Mouse (Mus musculus) liver, embryonic 11.5 days (tissue): ENCODE data around the gene Rab5b. TPM values are rescaled to one million over a fixed set of nuclear protein-coding genes. Genes with fewer than 3 reads are reported as not detected.

Source experiments
- ATAC-seq: fragments of 200-750 bp; cut with Nextera tagmentation; replicated peaks from 2 replicates; pipeline ENCODE4 v1.8.0; 2017; ENCODE audit warnings: moderate number of reproducible peaks, mild to moderate bottlenecking, moderate TSS enrichment, moderate library complexity; ENCODE audit not compliant: low FRiP score
- DNase-seq: peaks from one replicate; pipeline ENCODE4 v3.0.0-alpha.2; 2017; ENCODE audit warnings: low spot score
- H3K27ac ChIP-seq: fragments of 300-500 bp; sonication (generic); 2 replicates; pipeline ENCODE4 v1.5.1; 2014; ENCODE audit warnings: mild to moderate bottlenecking, low read depth, low read length, control low read depth
- H3K27me3 ChIP-seq: fragments of 300-500 bp; sonication (generic); replicated peaks from 2 replicates; pipeline ENCODE4 v1.6.1; 2014; ENCODE audit warnings: low read length, mixed read lengths; ENCODE audit not compliant: control insufficient read depth, insufficient read depth
- H3K36me3 ChIP-seq: fragments of 300-500 bp; sonication (generic); 2 replicates; pipeline ENCODE4 v1.6.1; 2014; ENCODE audit warnings: mild to moderate bottlenecking, low read length, moderate library complexity, mixed read lengths; ENCODE audit not compliant: control insufficient read depth, insufficient read depth
- H3K4me1 ChIP-seq: fragments of 300-500 bp; sonication (generic); replicated peaks from 2 replicates; pipeline ENCODE4 v1.6.1; 2014; ENCODE audit warnings: low read length, mixed read lengths; ENCODE audit not compliant: control insufficient read depth, insufficient read depth
- H3K4me2 ChIP-seq: fragments of 300-500 bp; sonication (generic); 2 replicates; pipeline ENCODE4 v1.6.1; 2014; ENCODE audit warnings: mild to moderate bottlenecking, control low read depth, moderate library complexity
- H3K4me3 ChIP-seq: fragments of 300-500 bp; sonication (generic); 2 replicates; pipeline ENCODE4 v1.5.1; 2014; ENCODE audit warnings: low read depth, low read length, control low read depth
- H3K9ac ChIP-seq: fragments of 300-500 bp; sonication (generic); 2 replicates; pipeline ENCODE4 v1.6.1; 2014; ENCODE audit warnings: low read depth, low read length, control low read depth
- H3K9me3 ChIP-seq: fragments of 300-500 bp; sonication (generic); 2 replicates; pipeline ENCODE4 v1.6.1; 2016; ENCODE audit warnings: low read length, inconsistent platforms, mixed read lengths; ENCODE audit not compliant: control insufficient read depth
- WGBS: fragments of 180-500 bp; shearing (Covaris S2); extraction: QIAGEN DNeasy Blood & Tissue Kit; methylation state at CpG from one replicate; pipeline ENCODE4 v1.1.7; 2014; 5-methylcytosine and 5-hydroxymethylcytosine counted together
- polyA plus RNA-seq: library from polyadenylated mRNA; unstranded; fragments of >200 nt; fragmentation: Nextera tagmentation; extraction: Ambion mirVana; gene quantifications from 2 replicates; pipeline ENCODE4 v1.2.1, GENCODE M21; 2014

Rab5b gene
- polyA plus RNA-seq, 1 experiment from 2014 or later = 47.1 TPM

DNA sequence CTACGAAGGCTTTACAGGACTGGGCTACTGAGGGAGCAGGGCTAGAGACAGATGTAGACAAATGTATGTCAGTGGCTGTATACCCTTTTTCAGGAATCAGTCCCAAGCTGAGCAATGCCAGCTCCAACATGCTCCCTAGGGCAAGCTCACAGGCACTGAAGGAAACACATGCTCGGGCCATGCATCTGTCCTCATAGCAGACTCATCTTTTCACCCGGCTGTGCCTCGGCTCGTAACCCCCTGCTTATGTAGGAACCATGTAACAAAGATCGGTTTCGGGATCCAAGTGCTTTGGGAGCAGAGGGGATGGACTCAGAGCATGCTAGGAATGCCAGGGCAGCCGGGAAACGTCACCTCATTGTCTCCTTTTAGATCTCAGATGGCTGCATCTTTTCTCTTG is 36.6 kb downstream of the Rab5b start:
- Histone ChIP-seq H3K9me3 (no peaks in the 10 kb centered on the region), H3K27me3 (no peaks in the 10 kb centered on the region), H3K4me1 (peaks cover 8% of the 10 kb centered on the region; the same call in 1 of the 2 replicates), H3K9ac (no peak overlapping the region), H3K4me3 (no peak overlapping the region), H3K4me2 (no peak overlapping the region), H3K27ac (no peak overlapping the region), H3K36me3 (no peaks in the 10 kb centered on the region)
- ATAC-seq (no peak), DNase-seq (no peak)
- WGBS = 58% methylated on average over 9 of the region's 9 CpGs

DNA sequence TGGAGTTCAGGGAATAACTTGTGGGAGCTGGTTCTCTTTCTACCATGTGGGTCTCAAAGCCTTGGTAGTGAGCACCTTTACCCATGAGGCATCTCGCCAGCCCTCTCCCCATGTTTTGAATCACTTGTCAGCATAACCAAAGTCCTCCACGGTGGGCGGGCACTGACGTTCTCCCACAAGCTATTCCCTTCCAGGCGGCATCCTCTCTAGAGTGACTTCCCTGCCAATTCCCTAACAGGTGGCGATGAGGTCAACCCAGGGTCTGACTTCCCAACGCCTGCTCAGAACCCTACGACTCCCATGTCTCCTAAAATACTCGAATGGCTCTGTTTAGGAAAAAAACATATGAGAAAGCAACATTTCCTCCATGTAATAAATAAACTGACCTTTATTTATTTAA is 38.2 kb downstream of the Rab5b start:
- ATAC-seq (no peak), DNase-seq (no peak)
- peaks cover 4% of the 10 kb centered on the region; the same call in 1 of the 2 replicates for H3K4me1 ChIP-seq
- no peaks in the 10 kb centered on the region for H3K36me3 ChIP-seq
- H3K9ac ChIP-seq = no peak overlapping the region
- no peaks in the 10 kb centered on the region for H3K27me3 ChIP-seq
- H3K9me3 ChIP-seq = no peaks in the 10 kb centered on the region
- 55% methylated on average over 9 of the region's 9 CpGs for WGBS
- H3K4me3 ChIP-seq = no peak overlapping the region
- H3K27ac ChIP-seq = no peak overlapping the region
- no peak overlapping the region for H3K4me2 ChIP-seq

GRCm38 (mm10) chr10:128656731-128657130 is 39.3 kb downstream of the Rab5b start:
- 84% methylated on average over 1 of the region's 1 CpGs for WGBS

DNA sequence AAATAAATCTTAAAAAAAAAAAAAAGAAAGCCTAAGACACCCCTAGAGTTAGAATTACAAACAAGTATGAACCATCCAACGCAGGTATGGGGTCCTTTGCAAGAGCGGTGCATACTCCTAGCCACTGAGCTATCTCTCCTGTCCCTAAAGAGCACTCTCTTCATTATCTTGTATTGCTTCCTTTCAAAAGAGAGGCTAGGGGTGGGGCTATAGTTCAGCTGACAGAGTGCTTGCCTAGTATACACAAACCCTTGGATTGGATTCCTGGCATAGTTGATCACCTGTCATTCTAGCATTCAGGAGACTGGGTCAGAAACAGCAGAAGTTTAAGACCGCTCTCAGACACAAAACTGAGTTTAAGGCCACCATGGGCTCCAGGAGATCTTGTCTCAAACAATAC is 40.8 kb downstream of the Rab5b start:
- Histone ChIP-seq H3K9me3 (no peaks in the 10 kb centered on the region), H3K27ac (no peak overlapping the region), H3K36me3 (no peaks in the 10 kb centered on the region), H3K4me2 (no peak overlapping the region), H3K9ac (no peak overlapping the region), H3K27me3 (no peaks in the 10 kb centered on the region), H3K4me1 (peaks cover 4% of the 10 kb centered on the region; the same call in 1 of the 2 replicates), H3K4me3 (no peak overlapping the region)
- 52% methylated on average over 3 of the region's 3 CpGs for WGBS
- DNase-seq (no peak), ATAC-seq (peak; percentile 71)

More at GRCm38 (mm10) chr10:128656731-128657130, 39.3 kb downstream of the Rab5b start:
- no peaks in the 10 kb centered on the region for H3K9me3 ChIP-seq
- no peaks in the 10 kb centered on the region for H3K36me3 ChIP-seq
- DNase-seq (no peak), ATAC-seq (no peak)
- no peaks in the 10 kb centered on the region for H3K27me3 ChIP-seq
- peaks cover 4% of the 10 kb centered on the region; the same call in 1 of the 2 replicates for H3K4me1 ChIP-seq
- no peak overlapping the region for H3K4me2 ChIP-seq
- H3K4me3 ChIP-seq = no peak overlapping the region
- no peak overlapping the region for H3K9ac ChIP-seq
- no peak overlapping the region for H3K27ac ChIP-seq

DNA sequence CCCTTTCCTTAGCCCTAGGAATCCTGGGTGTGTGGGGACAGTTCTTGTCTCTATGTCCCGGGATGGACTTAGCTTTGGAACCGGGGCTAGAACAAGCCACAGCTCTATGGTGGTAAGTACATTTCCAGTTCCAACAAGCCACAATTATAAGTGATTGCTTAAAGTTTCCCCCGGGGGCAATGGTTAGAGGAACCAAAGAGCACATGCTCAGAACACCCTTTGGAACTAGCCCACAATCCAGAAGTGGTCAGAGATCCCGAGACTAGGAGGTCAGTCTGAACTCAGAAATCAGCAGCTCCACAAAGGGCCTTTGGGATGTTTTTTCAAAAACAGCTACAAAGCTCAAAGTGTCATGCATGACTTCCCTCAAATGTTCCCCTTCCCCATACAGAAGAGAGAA is 42.2 kb downstream of the Rab5b start:
- H3K36me3 ChIP-seq = no peaks in the 10 kb centered on the region
- no peak overlapping the region for H3K9ac ChIP-seq
- peaks cover 4% of the 10 kb centered on the region; the same call in 1 of the 2 replicates for H3K4me1 ChIP-seq
- 68% methylated on average over 4 of the region's 4 CpGs for WGBS
- H3K4me2 ChIP-seq = no peak overlapping the region
- H3K9me3 ChIP-seq = no peaks in the 10 kb centered on the region
- H3K27ac ChIP-seq = no peak overlapping the region
- no peaks in the 10 kb centered on the region for H3K27me3 ChIP-seq
- no peak for ATAC-seq
- DNase-seq = no peak
- no peak overlapping the region for H3K4me3 ChIP-seq

DNA sequence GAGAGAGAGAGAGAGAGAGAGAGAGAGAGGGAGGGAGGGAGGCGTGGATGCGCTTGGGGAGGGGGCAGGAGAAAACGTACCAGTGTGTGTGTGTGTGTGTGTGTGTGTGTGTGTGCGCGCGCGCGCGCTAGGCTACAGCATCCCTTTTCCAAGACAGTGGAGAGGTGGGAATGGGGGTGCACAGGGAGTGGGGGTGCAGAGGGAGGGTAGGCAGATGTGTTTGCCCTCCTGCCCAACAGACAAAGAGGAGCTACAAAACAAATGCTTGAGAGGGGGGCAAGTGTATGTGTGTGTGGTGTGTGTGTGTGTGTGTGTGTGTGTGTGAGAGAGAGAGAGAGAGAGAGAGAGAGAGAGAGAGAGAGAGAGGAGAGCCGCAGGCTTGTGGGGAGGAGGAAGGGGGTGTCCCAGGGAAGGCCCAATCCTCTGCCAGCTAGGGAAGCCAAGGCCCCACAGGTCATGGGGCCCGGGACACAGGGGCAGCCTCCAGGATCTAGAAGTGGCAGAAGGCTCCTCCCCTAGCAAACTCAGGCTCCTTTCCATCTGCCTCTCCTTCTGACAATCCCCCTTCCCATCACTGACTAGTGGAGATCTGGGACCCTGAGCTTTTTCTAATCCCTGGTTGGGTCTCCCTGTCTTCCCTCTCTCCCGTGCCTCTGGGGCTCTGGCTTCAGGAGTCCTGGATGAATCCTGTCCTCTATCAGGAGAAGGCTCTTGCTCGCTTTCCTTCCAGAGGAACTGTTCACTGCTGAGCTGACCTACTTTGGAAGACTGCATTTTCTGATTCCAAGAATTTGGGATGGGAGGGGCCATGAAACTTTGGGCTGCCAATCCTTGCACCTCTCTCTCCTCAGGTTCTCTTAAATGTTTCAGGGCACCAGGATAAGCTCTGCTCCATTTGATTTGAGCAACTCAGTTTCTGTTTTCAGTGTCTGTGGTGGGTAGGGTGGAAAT is 49.6 kb downstream of the Rab5b start:
- Histone ChIP-seq H3K4me2 (peak overlapping the region; percentile 71), H3K27ac (no peak overlapping the region), H3K36me3 (no peaks in the 10 kb centered on the region), H3K9ac (no peak overlapping the region), H3K4me3 (peak overlapping the region; percentile 51), H3K27me3 (peaks cover 29% of the 10 kb centered on the region), H3K4me1 (peaks cover 6% of the 10 kb centered on the region), H3K9me3 (no peaks in the 10 kb centered on the region)
- ATAC-seq (peak; percentile 41), DNase-seq (no peak)
- 11% methylated on average over 10 of the region's 13 CpGs for WGBS

DNA sequence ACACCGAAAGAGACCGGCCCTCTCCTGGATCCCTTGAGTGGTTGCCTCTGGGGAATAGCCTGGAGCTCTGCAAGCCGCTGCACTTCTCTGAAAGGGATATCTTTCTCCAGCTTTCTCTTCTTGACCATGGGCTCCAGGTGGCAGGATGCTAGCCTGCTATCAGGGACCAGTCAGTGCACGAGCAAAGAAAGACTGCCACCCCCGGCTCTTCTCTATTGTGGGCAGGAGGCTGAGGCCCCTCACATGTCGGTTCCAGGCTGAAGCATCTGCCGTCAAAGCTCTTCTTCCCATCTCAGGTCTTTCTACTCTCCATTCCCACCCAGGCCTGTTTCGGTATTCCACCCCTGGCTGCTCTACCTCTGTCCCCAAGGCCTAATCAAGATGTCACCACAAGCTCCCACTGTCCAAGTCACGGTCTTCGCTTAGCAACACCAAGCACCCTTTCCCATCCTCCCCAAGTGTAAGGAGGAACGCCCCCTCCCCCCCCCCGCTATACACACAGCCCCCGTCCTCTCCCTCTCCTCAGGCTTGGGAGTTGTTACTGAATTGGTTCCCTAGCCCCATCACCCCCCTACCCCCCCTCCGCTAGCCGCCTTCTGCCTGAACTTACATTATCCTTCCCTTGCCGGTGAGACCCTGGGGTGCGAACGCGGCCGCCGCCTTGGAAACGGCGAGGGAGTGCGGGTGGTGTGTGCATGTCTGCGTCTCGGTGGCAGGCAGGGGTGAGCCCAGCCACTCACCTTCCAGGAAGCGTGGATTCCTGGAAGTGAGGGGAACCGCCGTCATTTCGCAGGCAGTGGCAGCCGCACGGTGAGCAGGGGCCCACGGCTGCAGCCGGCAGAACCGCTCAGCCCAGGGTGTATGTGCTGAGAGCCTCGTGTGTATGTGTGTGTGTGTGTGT is 50.7 kb downstream of the Rab5b start, which contains the start of gene Ikzf4:
Gene Ikzf4, minus strand, starts transcription at position 881 of the 901 bp plus-strand sequence.
- Histone ChIP-seq H3K27me3 (peaks cover 29% of the 10 kb centered on the region), H3K4me1 (peaks cover 6% of the 10 kb centered on the region)
- WGBS = 5% methylated on average over 35 of the region's 36 CpGs

GRCm38 (mm10) chr10:128642749-128643148 is 53.3 kb downstream of the Rab5b start:
- no peak overlapping the region for H3K9ac ChIP-seq
- no peak overlapping the region for H3K27ac ChIP-seq
- no peak overlapping the region for H3K4me3 ChIP-seq
- H3K9me3 ChIP-seq = no peaks in the 10 kb centered on the region
- H3K4me1 ChIP-seq = peaks cover 6% of the 10 kb centered on the region
- ATAC-seq (no peak), DNase-seq (no peak)
- H3K27me3 ChIP-seq = peaks cover 29% of the 10 kb centered on the region
- WGBS = 79% methylated on average over 6 of the region's 6 CpGs
- H3K4me2 ChIP-seq = no peak overlapping the region
- no peaks in the 10 kb centered on the region for H3K36me3 ChIP-seq

More for the DNA sequence above, 50.7 kb downstream of the Rab5b start, which contains the start of gene Ikzf4:
- H3K4me2 ChIP-seq = peak within 1 kb of the TSS; percentile 71
- no peak within 1 kb of the TSS for H3K27ac ChIP-seq
- DNase-seq (peak; percentile 56), ATAC-seq (peak; percentile 68)
- H3K9me3 ChIP-seq = no peaks in the 10 kb centered on the region
- H3K36me3 ChIP-seq = no peaks in the 10 kb centered on the region
- H3K9ac ChIP-seq = 0 out of 2 replicates have a peak within 1 kb of the TSS, but pooled peaks have one; percentile 50
- H3K4me3 ChIP-seq = peak within 1 kb of the TSS; percentile 51
